Mouse (Mus musculus): ENCODE measurements around the gene 2210011C24Rik. TPM values are rescaled to one million over a fixed set of nuclear protein-coding genes. Genes with fewer than 3 reads are reported as not detected.
"Not testable (repeated sequence)": the region's sequence is repeated elsewhere in the genome, so short reads cannot be mapped to it uniquely, and the experiment has no call there.

The 2210011C24Rik gene
- total RNA-seq, 2 experiments from 2014 or later: 0.62 to 1.4 TPM

- intact Hi-C loops (cut with DNase I): loop anchor here (5.0 kb wide), 1 partner anchor 204 kb away; no protein-coding TSS in a partner anchor
- DNase-seq: peak; percentile 90 to 92
These were observed 11.1 kb upstream of the 2210011C24Rik start for GRCm38 (mm10) chr8:84023085-84023484.

GRCm38 (mm10) chr8:84021569-84021968, 9.6 kb upstream of the 2210011C24Rik start:
- intact Hi-C loops (cut with DNase I): loop anchor here (5.0 kb wide), 1 partner anchor 206 kb away; no protein-coding TSS in a partner anchor
- no peak for DNase-seq

- intact Hi-C loops (cut with DNase I): loop anchor here (5.0 kb wide), 1 partner anchor 206 kb away; no protein-coding TSS in a partner anchor
- DNase-seq: no peak
These were observed 9.1 kb upstream of the 2210011C24Rik start, which contains the start of gene Palm3 for GRCm38 (mm10) chr8:84021096-84021495. Gene Palm3 (plus strand): TSS chr8:84021471.

- no peak for DNase-seq
- intact Hi-C loops (cut with DNase I): loop anchor here (5.0 kb wide), 1 partner anchor 208 kb away; no protein-coding TSS in a partner anchor
These were observed 7.8 kb upstream of the 2210011C24Rik start for GRCm38 (mm10) chr8:84019738-84020137.

- intact Hi-C loops (cut with DNase I): no loop called here
- no peak for DNase-seq
These were observed 3.9 kb upstream of the 2210011C24Rik start for GRCm38 (mm10) chr8:84015833-84016232.

- intact Hi-C loops (cut with DNase I): loop anchor here (5.0 kb wide), 1 partner anchor 345 kb away; no protein-coding TSS in a partner anchor
- DNase-seq: no peak
These were observed 661 bp upstream of the 2210011C24Rik start for GRCm38 (mm10) chr8:84012499-84013165.

- intact Hi-C loops (cut with DNase I): loop anchor here (5.0 kb wide), 1 partner anchor 346 kb away; no protein-coding TSS in a partner anchor
- DNase-seq: peak; percentile 83 to 86
These were observed 1.1 kb downstream of the 2210011C24Rik start for GRCm38 (mm10) chr8:84010625-84011611.

GRCm38 (mm10) chr8:84009876-84010275, 2.1 kb downstream of the 2210011C24Rik start:
- DNase-seq: peak; percentile 91 to 94

GRCm38 (mm10) chr8:84008362-84008761, 3.6 kb downstream of the 2210011C24Rik start:
- intact Hi-C loops (cut with DNase I): loop anchor here (5.0 kb wide), 1 partner anchor 59 kb away; the partner anchor contains the start of genes Gm10643 and Rfx1
- DNase-seq: no peak

More at GRCm38 (mm10) chr8:84009876-84010275, 2.1 kb downstream of the 2210011C24Rik start:
- intact Hi-C loops (cut with DNase I): loop anchor here (5.0 kb wide), 2 partner anchors 57 to 347 kb away; partner anchors contain the start of genes Gm10643 and Rfx1

GRCm38 (mm10) chr8:84005502-84005901, 6.5 kb downstream of the 2210011C24Rik start:
- intact Hi-C loops (cut with DNase I): loop anchor here (5.0 kb wide), 1 partner anchor 62 kb away; the partner anchor contains the start of genes Gm10643 and Rfx1
- not testable (repeated sequence) for DNase-seq

GRCm38 (mm10) chr8:84004533-84005201, 7.3 kb downstream of the 2210011C24Rik start:
- intact Hi-C loops (cut with DNase I): loop anchor here (5.0 kb wide), 1 partner anchor 63 kb away; the partner anchor contains the start of genes Gm10643 and Rfx1

GRCm38 (mm10) chr8:84003612-84004246, 8.2 kb downstream of the 2210011C24Rik start:
- intact Hi-C loops (cut with DNase I): no loop called here
- no peak for DNase-seq

More at GRCm38 (mm10) chr8:84004533-84005201, 7.3 kb downstream of the 2210011C24Rik start:
- DNase-seq: peak; percentile 94 to 95

GRCm38 (mm10) chr8:84002957-84003611, 8.9 kb downstream of the 2210011C24Rik start:
- intact Hi-C loops (cut with DNase I): no loop called here
- DNase-seq: no peak

- DNase-seq: no peak
- intact Hi-C loops (cut with DNase I): no loop called here
These were observed 10.5 kb downstream of the 2210011C24Rik start, which contains the start of gene 1700067K01Rik for GRCm38 (mm10) chr8:84001281-84002000. Gene 1700067K01Rik (plus strand): TSS chr8:84001502.

- no peak for DNase-seq
- intact Hi-C loops (cut with DNase I): loop anchor here (5.0 kb wide), 1 partner anchor 43 kb away; the partner anchor contains the start of genes Asf1b and Gm10644
These were observed 12.1 kb downstream of the 2210011C24Rik start for GRCm38 (mm10) chr8:83999825-84000224.

- DNase-seq: no peak
- intact Hi-C loops (cut with DNase I): loop anchor here (5.0 kb wide), 1 partner anchor 42 kb away; the partner anchor contains the start of genes Asf1b and Gm10644
These were observed 12.8 kb downstream of the 2210011C24Rik start for GRCm38 (mm10) chr8:83999057-83999705.
